Mouse (Mus musculus) stomach, postnatal 0 days (tissue): ENCODE data around the gene Aifm2. TPM values are rescaled to one million over a fixed set of nuclear protein-coding genes. Genes with fewer than 3 reads are reported as not detected.

Experiments
- ATAC-seq: fragments of 200-750 bp; cut with Nextera tagmentation; 2 replicates; pipeline ENCODE4 v1.8.0; 2017; ENCODE audit not compliant: low FRiP score, low TSS enrichment
- DNase-seq: peaks from one replicate; pipeline ENCODE4 v3.0.0-alpha.2; 2016; ENCODE audit warnings: low spot score
- H3K27ac ChIP-seq: fragments of 300-500 bp; sonication (generic); replicated peaks from 2 replicates; pipeline ENCODE4 v1.5.1; 2014; ENCODE audit warnings: mild to moderate bottlenecking, control low read depth
- H3K27me3 ChIP-seq: fragments of 300-500 bp; sonication (generic); 2 replicates; pipeline ENCODE4 v1.6.1; 2014; ENCODE audit warnings: low read length; ENCODE audit not compliant: control insufficient read depth, insufficient read depth
- H3K36me3 ChIP-seq: fragments of 300-500 bp; sonication (generic); 2 replicates; pipeline ENCODE4 v1.6.1; 2014; ENCODE audit warnings: low read length, mixed read lengths; ENCODE audit not compliant: control insufficient read depth, insufficient read depth
- H3K4me1 ChIP-seq: fragments of 300-500 bp; sonication (generic); replicated peaks from 2 replicates; pipeline ENCODE4 v1.6.1; 2014; ENCODE audit warnings: antibody characterized with exemption; ENCODE audit not compliant: control insufficient read depth, insufficient read depth
- H3K4me2 ChIP-seq: fragments of 300-500 bp; sonication (generic); replicated peaks from 2 replicates; pipeline ENCODE4 v1.6.1; 2014; ENCODE audit warnings: low read depth, mild to moderate bottlenecking, control low read depth, moderate library complexity
- H3K4me3 ChIP-seq: fragments of 300-500 bp; sonication (generic); 2 replicates; pipeline ENCODE4 v1.5.1; 2014; ENCODE audit warnings: low read depth, low read length, control low read depth
- H3K9ac ChIP-seq: fragments of 300-500 bp; sonication (generic); 2 replicates; pipeline ENCODE4 v1.6.1; 2014; ENCODE audit warnings: mild to moderate bottlenecking, low read length, control low read depth, mixed read lengths
- H3K9me3 ChIP-seq: fragments of 300-500 bp; sonication (generic); 2 replicates; pipeline ENCODE4 v1.6.1; 2016; ENCODE audit warnings: low read length; ENCODE audit not compliant: control insufficient read depth
- CTCF ChIP-seq: IDR thresholded peaks from 2 replicates; pipeline ENCODE4 v1.5.1; 2016; ENCODE audit warnings: antibody characterized with exemption, low read depth, mild to moderate bottlenecking, moderate library complexity
- EP300 ChIP-seq: optimal IDR thresholded peaks from 2 replicates; pipeline ENCODE3; 2016; ENCODE audit warnings: antibody characterized with exemption
- WGBS: fragments of 180-500 bp; shearing (Covaris S2); extraction: QIAGEN DNeasy Blood & Tissue Kit; methylation state at CpG from one replicate; pipeline ENCODE4 v1.1.7; 2014; 5-methylcytosine and 5-hydroxymethylcytosine counted together
- polyA plus RNA-seq: library from polyadenylated mRNA; unstranded; fragments of >200 nt; fragmentation: Nextera tagmentation; extraction: Ambion mirVana; gene quantifications from 2 replicates; pipeline ENCODE4 v1.2.1, GENCODE M21; 2015

Gene Aifm2
- polyA plus RNA-seq, 1 experiment from 2014 or later = 9.2 TPM

DNA sequence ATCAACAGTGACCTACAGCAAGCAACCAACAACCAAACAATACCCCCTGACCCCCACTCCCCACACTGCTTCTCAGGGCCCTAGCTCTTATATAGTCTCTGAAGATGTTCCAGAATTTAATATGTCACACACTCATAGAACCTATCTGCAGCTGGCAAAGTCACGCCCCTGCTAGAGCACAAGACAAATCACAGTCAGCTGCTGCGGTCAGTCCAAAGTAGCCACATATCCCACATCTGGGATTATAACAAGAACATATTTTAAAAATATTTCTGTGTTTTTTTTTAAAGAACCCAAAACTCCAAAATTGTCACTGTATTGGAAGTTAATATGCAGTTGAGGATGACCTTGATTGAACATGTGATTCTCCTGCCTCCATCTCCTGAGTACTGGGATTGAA, 43.8 kb downstream of the Aifm2 start:
- 93% methylated on average over 2 of the region's 2 CpGs for WGBS
- no peaks in the 10 kb centered on the region for H3K36me3 ChIP-seq
- DNase-seq = no peak
- TF ChIP-seq CTCF (no peak), EP300 (no peak)
- H3K4me1 ChIP-seq = no peaks in the 10 kb centered on the region
- H3K9ac ChIP-seq = no peak overlapping the region
- H3K27me3 ChIP-seq = no peaks in the 10 kb centered on the region
- H3K4me3 ChIP-seq = no peak overlapping the region
- no peak overlapping the region for H3K4me2 ChIP-seq
- H3K9me3 ChIP-seq = no peaks in the 10 kb centered on the region
- no peak for ATAC-seq
- H3K27ac ChIP-seq = peak overlapping the region; percentile 69; the same call in 1 of the 2 replicates

DNA sequence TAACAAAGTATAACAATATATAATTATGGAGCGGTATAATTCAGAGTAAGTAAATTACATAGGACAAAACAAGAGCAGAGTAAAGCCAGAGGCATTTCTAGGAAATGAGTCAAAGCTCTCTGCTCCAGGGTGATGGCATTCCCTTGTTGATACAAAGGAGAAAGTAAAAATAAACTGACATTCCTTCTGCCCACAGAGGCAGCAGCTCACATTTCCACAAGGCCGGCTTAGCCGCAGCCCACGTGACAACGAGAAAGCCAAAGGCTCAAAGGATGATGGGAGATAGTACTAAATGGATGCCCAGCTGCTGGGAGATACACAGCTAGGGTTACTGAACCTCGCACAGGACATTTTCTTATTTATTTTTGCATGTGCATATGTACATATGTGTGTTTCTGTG, 44.8 kb downstream of the Aifm2 start:
- Histone ChIP-seq H3K27ac (peak overlapping the region; percentile 71), H3K4me1 (no peaks in the 10 kb centered on the region), H3K36me3 (no peaks in the 10 kb centered on the region), H3K9ac (no peak overlapping the region), H3K4me2 (no peak overlapping the region), H3K27me3 (no peaks in the 10 kb centered on the region), H3K9me3 (no peaks in the 10 kb centered on the region), H3K4me3 (no peak overlapping the region)
- TF ChIP-seq EP300 (no peak), CTCF (no peak)
- 29% methylated on average over 6 of the region's 6 CpGs for WGBS
- ATAC-seq (peak; percentile 78; the same call in 1 of the 2 replicates), DNase-seq (peak; percentile 37)

DNA sequence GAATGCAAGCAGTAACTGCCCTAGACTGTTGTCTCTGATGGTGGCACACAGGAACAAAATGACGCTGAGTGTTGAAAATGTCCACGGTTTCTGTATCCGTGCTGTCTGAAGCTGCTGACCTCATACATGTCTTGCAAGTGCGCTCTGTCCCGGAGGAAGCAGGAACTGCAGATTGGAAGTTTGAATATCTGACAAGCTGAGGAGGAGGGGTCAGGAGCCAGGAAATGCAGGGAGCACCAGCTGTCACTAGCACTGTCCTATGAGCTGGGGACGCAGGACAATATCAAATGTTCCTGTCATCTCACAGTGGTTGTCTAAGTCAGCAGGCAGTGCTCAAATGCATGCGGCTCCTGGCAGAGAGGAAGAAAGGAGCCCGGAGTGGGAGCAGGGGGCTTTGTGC, 49.6 kb downstream of the Aifm2 start:
- Histone ChIP-seq H3K27me3 (no peaks in the 10 kb centered on the region), H3K36me3 (no peaks in the 10 kb centered on the region), H3K4me1 (no peaks in the 10 kb centered on the region), H3K9me3 (no peaks in the 10 kb centered on the region), H3K9ac (no peak overlapping the region), H3K27ac (no peak overlapping the region), H3K4me2 (no peak overlapping the region), H3K4me3 (no peak overlapping the region)
- TF ChIP-seq EP300 (no peak), CTCF (peak; percentile 35)
- DNase-seq (no peak), ATAC-seq (peak; percentile 24; the same call in 1 of the 2 replicates)
- WGBS = 65% methylated on average over 8 of the region's 8 CpGs

DNA sequence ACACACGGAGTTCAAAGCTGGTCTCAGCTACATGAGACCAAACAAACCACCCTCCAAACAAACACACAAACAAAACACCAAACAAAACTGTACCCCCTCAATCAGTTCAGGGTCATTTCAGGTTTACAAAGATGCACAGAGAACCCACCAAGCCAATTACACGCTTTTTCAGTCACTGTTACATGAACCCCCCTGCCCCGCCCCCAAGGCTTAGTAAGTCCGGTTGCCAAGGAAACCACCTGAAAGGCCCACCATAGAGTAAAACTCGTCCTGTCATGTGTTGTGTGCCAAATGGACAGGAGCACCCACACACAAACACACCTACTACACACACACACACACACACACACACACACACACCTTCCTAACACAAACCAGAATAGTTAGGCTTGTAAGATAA, 50.5 kb downstream of the Aifm2 start:
- Histone ChIP-seq H3K27me3 (no peaks in the 10 kb centered on the region), H3K9ac (no peak overlapping the region), H3K4me1 (no peaks in the 10 kb centered on the region), H3K27ac (no peak overlapping the region), H3K4me2 (no peak overlapping the region), H3K9me3 (no peaks in the 10 kb centered on the region), H3K36me3 (no peaks in the 10 kb centered on the region), H3K4me3 (no peak overlapping the region)
- ATAC-seq = no peak
- TF ChIP-seq CTCF = no peak
- no peak for TF ChIP-seq EP300
- no peak for DNase-seq
- 65% methylated on average over 5 of the region's 5 CpGs for WGBS

GRCm38 (mm10) chr10:61766806-61767205, 51.7 kb downstream of the Aifm2 start:
- Histone ChIP-seq H3K9ac (no peak overlapping the region), H3K36me3 (no peaks in the 10 kb centered on the region), H3K27me3 (no peaks in the 10 kb centered on the region), H3K4me3 (no peak overlapping the region), H3K27ac (no peak overlapping the region), H3K4me1 (no peaks in the 10 kb centered on the region), H3K9me3 (no peaks in the 10 kb centered on the region), H3K4me2 (no peak overlapping the region)
- no peak for ATAC-seq
- TF ChIP-seq EP300 = no peak
- no peak for TF ChIP-seq CTCF
- no peak for DNase-seq
- 28% methylated on average over 6 of the region's 6 CpGs for WGBS

GRCm38 (mm10) chr10:61781461-61782128, 66.5 kb downstream of the Aifm2 start:
- ATAC-seq (no peak), DNase-seq (no peak)
- H3K4me2 ChIP-seq = no peak overlapping the region
- no peak overlapping the region for H3K4me3 ChIP-seq
- no peaks in the 10 kb centered on the region for H3K4me1 ChIP-seq
- H3K27ac ChIP-seq = no peak overlapping the region
- 37% methylated on average over 8 of the region's 9 CpGs for WGBS
- no peaks in the 10 kb centered on the region for H3K9me3 ChIP-seq
- no peaks in the 10 kb centered on the region for H3K27me3 ChIP-seq
- no peaks in the 10 kb centered on the region for H3K36me3 ChIP-seq
- no peak for TF ChIP-seq EP300
- TF ChIP-seq CTCF = no peak
- no peak overlapping the region for H3K9ac ChIP-seq
